Mouse (Mus musculus): ENCODE results near the gene Frrs1. TPM values are rescaled to one million over a fixed set of nuclear protein-coding genes. Genes with fewer than 3 reads are reported as not detected.

The Frrs1 gene
- polyA plus RNA-seq, 1 experiment from 2014 or later: 10.9 TPM

DNA sequence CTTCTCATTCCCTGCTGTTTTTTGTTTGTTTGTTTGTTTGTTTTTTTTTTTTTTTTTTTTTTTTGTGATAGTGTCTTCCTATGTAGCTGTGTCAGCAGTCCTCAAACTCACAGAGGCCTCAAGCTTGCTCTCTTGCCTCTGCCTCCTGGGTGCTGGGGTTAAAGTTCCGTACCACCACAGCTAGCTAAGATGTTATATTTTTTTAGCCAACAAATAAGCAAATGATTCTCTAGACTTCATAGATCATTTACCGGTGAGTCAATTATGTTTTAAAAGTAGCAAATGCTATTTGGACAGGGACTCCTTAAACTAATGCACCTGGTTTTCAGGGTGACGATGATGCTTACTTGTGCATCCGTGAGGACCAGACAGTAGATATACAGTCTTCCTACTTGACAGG is 31.3 kb downstream of the Frrs1 start:
- Histone ChIP-seq H3K4me1 (no peaks in the 10 kb centered on the region), H3K4me2 (replicated peaks) (no peak overlapping the region), H3K27me3 (no peaks in the 10 kb centered on the region), H3K9me3 (no peaks in the 10 kb centered on the region), H3K4me3 (no peak overlapping the region), H3K9ac (no peak overlapping the region), H3K36me3 (no peaks in the 10 kb centered on the region), H3K27ac (no peak overlapping the region)
- ATAC-seq (ENCODE audit: low FRiP score, low read depth): no peak
- WGBS: 94% methylated on average over 4 of the region's 4 CpGs

- no peak for ATAC-seq (ENCODE audit: low FRiP score, low read depth)
- H3K36me3 ChIP-seq: no peaks in the 10 kb centered on the region
- 90% methylated on average over 17 of the region's 17 CpGs for WGBS
Observed at GRCm38 (mm10) chr3:116891436-116892205, 32.4 kb downstream of the Frrs1 start.

DNA sequence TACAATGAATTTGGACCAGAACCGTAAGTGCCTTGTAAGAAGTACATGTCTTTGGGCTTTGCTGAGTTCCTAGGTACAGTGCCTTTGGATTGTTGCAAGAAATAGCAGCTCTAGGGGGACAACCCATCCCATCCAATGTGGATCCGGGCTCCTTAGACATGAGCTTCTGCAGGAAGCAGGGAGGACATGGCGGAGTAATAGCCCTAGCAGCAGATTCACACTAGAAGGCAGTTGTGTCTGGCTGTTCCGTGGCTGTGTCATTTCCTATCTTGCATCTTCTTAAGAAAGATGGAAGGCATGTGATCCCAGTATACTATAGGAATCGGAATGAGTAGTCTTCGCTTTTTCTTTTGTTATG is 32.9 kb downstream of the Frrs1 start:
- Histone ChIP-seq H3K27me3 (no peaks in the 10 kb centered on the region), H3K9ac (no peak overlapping the region), H3K4me3 (no peak overlapping the region), H3K4me1 (no peaks in the 10 kb centered on the region), H3K27ac (no peak overlapping the region), H3K4me2 (replicated peaks) (no peak overlapping the region), H3K36me3 (no peaks in the 10 kb centered on the region), H3K9me3 (no peaks in the 10 kb centered on the region)
- no peak for ATAC-seq (ENCODE audit: low FRiP score, low read depth)
- WGBS: 96% methylated on average over 6 of the region's 6 CpGs

More at GRCm38 (mm10) chr3:116891436-116892205, 32.4 kb downstream of the Frrs1 start:
- Histone ChIP-seq H3K27ac (no peak overlapping the region), H3K4me3 (no peak overlapping the region), H3K4me1 (no peaks in the 10 kb centered on the region), H3K27me3 (no peaks in the 10 kb centered on the region), H3K9ac (no peak overlapping the region), H3K4me2 (replicated peaks) (no peak overlapping the region), H3K9me3 (no peaks in the 10 kb centered on the region)

DNA sequence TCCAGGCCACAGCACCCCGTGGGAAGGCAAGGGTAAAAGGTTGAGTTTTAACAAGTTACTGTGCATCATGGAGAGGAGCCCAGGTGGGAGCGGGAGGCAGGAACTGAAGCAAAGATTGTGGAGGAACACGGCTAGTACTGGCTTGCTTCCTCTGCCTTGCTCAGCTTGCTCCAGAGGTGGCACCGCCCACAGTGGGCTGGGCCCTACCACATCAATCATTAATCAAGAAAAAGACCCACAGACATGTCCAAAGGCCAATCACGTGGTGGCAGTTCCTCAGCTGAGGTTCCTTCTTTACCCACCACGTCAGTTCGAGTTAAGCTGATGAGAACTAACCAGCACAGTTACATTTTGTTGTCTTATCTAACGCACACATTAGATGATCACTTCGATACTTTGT is 33.6 kb downstream of the Frrs1 start:
- 76% methylated on average over 9 of the region's 9 CpGs for WGBS
- no peak overlapping the region for H3K27ac ChIP-seq
- H3K27me3 ChIP-seq: no peaks in the 10 kb centered on the region
- H3K36me3 ChIP-seq: no peaks in the 10 kb centered on the region
- ATAC-seq (ENCODE audit: low FRiP score, low read depth): no peak
- no peak overlapping the region for H3K9ac ChIP-seq
- no peaks in the 10 kb centered on the region for H3K9me3 ChIP-seq
- H3K4me3 ChIP-seq: no peak overlapping the region
- H3K4me2 ChIP-seq (replicated peaks): no peak overlapping the region
- no peaks in the 10 kb centered on the region for H3K4me1 ChIP-seq

- H3K27ac ChIP-seq: no peak overlapping the region
- no peak overlapping the region for H3K4me2 ChIP-seq (replicated peaks)
- H3K9me3 ChIP-seq: no peaks in the 10 kb centered on the region
- no peaks in the 10 kb centered on the region for H3K27me3 ChIP-seq
- 25% methylated on average over 6 of the region's 6 CpGs for WGBS
- no peaks in the 10 kb centered on the region for H3K36me3 ChIP-seq
- peak; percentile 60; the same call in 1 of the 2 replicates for ATAC-seq (ENCODE audit: low FRiP score, low read depth)
- H3K4me3 ChIP-seq: no peak overlapping the region
- no peak overlapping the region for H3K9ac ChIP-seq
- H3K4me1 ChIP-seq: peaks cover 3% of the 10 kb centered on the region; the same call in 1 of the 2 replicates
Observed at GRCm38 (mm10) chr3:116904158-116904557, 44.9 kb downstream of the Frrs1 start.

- no peak overlapping the region for H3K4me3 ChIP-seq
Observed at GRCm38 (mm10) chr3:116905898-116906297, 46.6 kb downstream of the Frrs1 start.

DNA sequence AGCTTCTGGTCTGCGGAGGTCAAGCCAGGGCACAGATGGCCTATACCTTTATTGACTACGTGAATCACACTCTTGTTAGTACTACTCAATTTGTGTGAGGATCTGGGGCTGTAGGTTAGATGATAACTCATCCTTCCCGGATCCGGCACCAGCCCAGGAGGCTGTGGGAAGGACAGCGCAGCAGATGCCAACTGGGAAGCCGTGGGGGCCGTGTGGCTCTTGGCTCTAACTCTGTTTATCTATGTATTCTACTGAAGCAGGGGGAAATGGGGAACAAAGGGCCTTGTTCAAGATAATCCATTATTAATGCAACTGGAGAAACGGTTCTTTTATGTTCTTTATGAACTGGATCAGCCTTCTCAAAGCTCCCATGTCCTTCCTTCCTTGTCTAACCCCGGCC is 47.3 kb downstream of the Frrs1 start:
- Histone ChIP-seq H3K9me3 (no peaks in the 10 kb centered on the region), H3K4me2 (replicated peaks) (no peak overlapping the region), H3K27me3 (no peaks in the 10 kb centered on the region), H3K9ac (no peak overlapping the region), H3K36me3 (no peaks in the 10 kb centered on the region), H3K4me3 (no peak overlapping the region), H3K4me1 (peaks cover 3% of the 10 kb centered on the region; the same call in 1 of the 2 replicates), H3K27ac (no peak overlapping the region)
- no peak for ATAC-seq (ENCODE audit: low FRiP score, low read depth)
- WGBS: 83% methylated on average over 9 of the region's 9 CpGs

More at GRCm38 (mm10) chr3:116905898-116906297, 46.6 kb downstream of the Frrs1 start:
- 63% methylated on average over 16 of the region's 16 CpGs for WGBS
- Histone ChIP-seq H3K36me3 (no peaks in the 10 kb centered on the region), H3K27ac (no peak overlapping the region), H3K9me3 (no peaks in the 10 kb centered on the region), H3K4me1 (peaks cover 3% of the 10 kb centered on the region; the same call in 1 of the 2 replicates), H3K4me2 (replicated peaks) (peak overlapping the region; percentile 25), H3K9ac (no peak overlapping the region), H3K27me3 (no peaks in the 10 kb centered on the region)
- ATAC-seq (ENCODE audit: low FRiP score, low read depth): peak; percentile 27; the same call in 1 of the 2 replicates

DNA sequence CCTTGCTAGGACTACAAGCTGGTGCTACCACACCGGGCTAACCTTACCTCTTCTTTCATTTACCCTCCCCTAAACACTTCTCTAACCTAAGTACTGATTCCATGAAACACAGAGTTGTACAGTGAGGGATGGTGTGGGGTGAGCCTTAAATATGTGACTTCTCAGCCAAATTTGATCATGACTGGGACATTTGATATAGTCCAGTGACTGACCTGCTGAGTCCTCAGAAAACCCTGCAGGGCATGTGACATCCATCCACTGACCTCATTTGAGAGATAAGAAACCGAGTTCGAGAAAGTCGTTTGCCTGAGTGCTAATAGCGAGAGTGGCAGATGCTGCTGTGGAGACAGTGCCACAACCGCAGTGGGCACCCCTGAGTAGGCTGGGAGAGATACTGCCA is 55.1 kb downstream of the Frrs1 start:
- H3K4me3 ChIP-seq: no peak overlapping the region
- H3K9ac ChIP-seq: no peak overlapping the region
- H3K4me1 ChIP-seq: no peaks in the 10 kb centered on the region
- 90% methylated on average over 6 of the region's 6 CpGs for WGBS
- no peaks in the 10 kb centered on the region for H3K36me3 ChIP-seq
- no peak overlapping the region for H3K4me2 ChIP-seq (replicated peaks)
- H3K27ac ChIP-seq: no peak overlapping the region
- no peaks in the 10 kb centered on the region for H3K27me3 ChIP-seq
- ATAC-seq (ENCODE audit: low FRiP score, low read depth): no peak
- H3K9me3 ChIP-seq: no peaks in the 10 kb centered on the region

DNA sequence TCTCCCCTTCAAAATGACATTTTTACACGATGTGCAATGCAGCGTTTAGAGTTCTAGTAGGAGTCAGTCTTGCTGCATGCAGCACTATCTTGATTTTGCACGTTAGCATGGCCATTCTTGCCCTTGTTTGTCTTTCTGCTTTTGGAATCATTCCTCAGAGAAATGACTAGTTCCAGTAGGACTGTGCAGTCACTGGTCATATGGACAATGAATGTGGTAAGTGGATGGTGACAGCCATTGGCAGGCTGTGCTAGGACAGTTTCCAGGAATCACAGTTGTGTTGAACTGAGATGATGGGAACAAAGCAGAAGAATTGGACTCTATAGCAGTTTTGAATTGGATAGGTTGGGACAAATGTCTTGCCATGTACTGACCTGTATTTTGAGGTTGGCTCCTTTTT is 55.7 kb downstream of the Frrs1 start:
- ATAC-seq (ENCODE audit: low FRiP score, low read depth): no peak
- H3K27me3 ChIP-seq: no peaks in the 10 kb centered on the region
- 75% methylated on average over 3 of the region's 3 CpGs for WGBS
- no peak overlapping the region for H3K4me2 ChIP-seq (replicated peaks)
- H3K4me1 ChIP-seq: no peaks in the 10 kb centered on the region
- H3K36me3 ChIP-seq: no peaks in the 10 kb centered on the region
- H3K27ac ChIP-seq: no peak overlapping the region
- no peaks in the 10 kb centered on the region for H3K9me3 ChIP-seq
- H3K9ac ChIP-seq: no peak overlapping the region
- no peak overlapping the region for H3K4me3 ChIP-seq

DNA sequence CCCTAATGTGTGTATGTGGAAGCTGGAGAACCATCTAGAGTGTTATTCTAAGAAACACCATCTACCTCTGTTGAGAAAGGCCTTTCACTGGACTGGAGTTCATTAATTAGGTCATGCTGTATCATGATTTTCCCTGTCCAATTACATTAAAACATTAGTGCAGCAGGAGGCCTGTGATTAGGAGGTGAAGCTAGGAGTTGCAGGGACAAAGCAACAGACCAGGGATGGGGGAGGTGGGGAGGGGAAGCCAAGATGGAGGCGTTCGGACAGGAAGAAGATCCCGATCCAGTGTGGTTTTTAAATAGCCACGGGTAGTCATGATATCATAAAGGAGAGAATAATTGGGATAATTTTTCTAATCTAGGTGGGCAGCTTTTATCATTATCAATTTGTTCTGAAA is 57.8 kb downstream of the Frrs1 start:
- no peaks in the 10 kb centered on the region for H3K9me3 ChIP-seq
- no peak overlapping the region for H3K9ac ChIP-seq
- H3K4me1 ChIP-seq: no peaks in the 10 kb centered on the region
- H3K4me3 ChIP-seq: no peak overlapping the region
- H3K4me2 ChIP-seq (replicated peaks): no peak overlapping the region
- ATAC-seq (ENCODE audit: low FRiP score, low read depth): no peak
- no peaks in the 10 kb centered on the region for H3K27me3 ChIP-seq
- H3K36me3 ChIP-seq: no peaks in the 10 kb centered on the region
- 88% methylated on average over 4 of the region's 4 CpGs for WGBS
- H3K27ac ChIP-seq: no peak overlapping the region

DNA sequence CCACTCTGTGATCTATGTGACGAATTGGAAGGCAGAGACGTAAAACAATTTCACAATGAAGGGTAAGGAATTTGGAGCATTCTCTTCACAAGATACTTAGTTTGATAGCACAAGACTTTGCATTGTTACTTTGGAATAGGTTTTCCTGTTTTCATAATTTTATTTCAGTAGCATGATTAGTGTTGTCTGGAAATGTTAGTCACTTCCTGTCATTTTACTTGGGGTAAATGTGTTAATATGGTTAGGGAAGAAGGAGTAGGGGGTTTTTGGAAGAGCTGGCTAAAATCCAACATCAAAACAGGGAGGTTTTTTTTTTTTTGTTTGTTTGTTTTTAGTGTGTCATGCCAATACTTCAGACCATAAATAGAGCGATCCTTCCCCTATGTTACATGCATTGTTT is 62.3 kb downstream of the Frrs1 start:
- Histone ChIP-seq H3K4me3 (no peak overlapping the region), H3K36me3 (no peaks in the 10 kb centered on the region), H3K27me3 (0 out of 2 replicates have a peak, but pooled peaks cover 2% of the 10 kb centered on the region), H3K4me2 (replicated peaks) (no peak overlapping the region), H3K27ac (no peak overlapping the region), H3K9ac (no peak overlapping the region), H3K9me3 (no peaks in the 10 kb centered on the region), H3K4me1 (0 out of 2 replicates have a peak, but pooled peaks cover 4% of the 10 kb centered on the region)
- WGBS: 80% methylated on average over 3 of the region's 3 CpGs
- ATAC-seq (ENCODE audit: low FRiP score, low read depth): no peak

GRCm38 (mm10) chr3:116923042-116923441 is 63.8 kb downstream of the Frrs1 start:
- Histone ChIP-seq H3K36me3 (no peaks in the 10 kb centered on the region), H3K27ac (no peak overlapping the region), H3K27me3 (0 out of 2 replicates have a peak, but pooled peaks cover 2% of the 10 kb centered on the region), H3K9me3 (no peaks in the 10 kb centered on the region), H3K4me3 (no peak overlapping the region), H3K9ac (no peak overlapping the region), H3K4me2 (replicated peaks) (peak overlapping the region; percentile 14; the same call in 1 of the 2 replicates), H3K4me1 (0 out of 2 replicates have a peak, but pooled peaks cover 4% of the 10 kb centered on the region)
- no peak for ATAC-seq (ENCODE audit: low FRiP score, low read depth)
- WGBS: 30% methylated on average over 12 of the region's 12 CpGs

GRCm38 (mm10) chr3:116928994-116929393 is 69.7 kb downstream of the Frrs1 start:
- peak; percentile 81 for ATAC-seq (ENCODE audit: low FRiP score, low read depth)

More at GRCm38 (mm10) chr3:116928994-116929393, 69.7 kb downstream of the Frrs1 start:
- Histone ChIP-seq H3K4me1 (no peaks in the 10 kb centered on the region), H3K4me2 (replicated peaks) (no peak overlapping the region), H3K27me3 (no peaks in the 10 kb centered on the region), H3K36me3 (no peaks in the 10 kb centered on the region), H3K9me3 (no peaks in the 10 kb centered on the region), H3K27ac (no peak overlapping the region), H3K9ac (no peak overlapping the region), H3K4me3 (no peak overlapping the region)
- 84% methylated on average over 4 of the region's 4 CpGs for WGBS

All from limb, embryonic 13.5 days (tissue).